Mouse (Mus musculus) hindbrain, embryonic 13.5 days (tissue): ENCODE measurements around the gene Lag3. TPM values are rescaled to one million over a fixed set of nuclear protein-coding genes. Genes with fewer than 3 reads are reported as not detected.

Experiments
- ATAC-seq: fragments of 200-750 bp; cut with Nextera tagmentation; 2 replicates; pipeline ENCODE4 v1.8.0; 2017; ENCODE audit warnings: moderate TSS enrichment; ENCODE audit not compliant: low FRiP score
- H3K27ac ChIP-seq: fragments of 300-500 bp; sonication (generic); 2 replicates; pipeline ENCODE4 v1.5.1; 2015; ENCODE audit warnings: inconsistent platforms, mild to moderate bottlenecking, moderate library complexity
- H3K27me3 ChIP-seq: fragments of 300-500 bp; sonication (generic); 2 replicates; pipeline ENCODE4 v1.6.1; 2015; ENCODE audit warnings: mild to moderate bottlenecking, inconsistent platforms
- H3K36me3 ChIP-seq: fragments of 300-500 bp; sonication (generic); 2 replicates; pipeline ENCODE4 v1.6.1; 2015; ENCODE audit warnings: mild to moderate bottlenecking, inconsistent platforms
- H3K4me1 ChIP-seq: fragments of 300-500 bp; sonication (generic); replicated peaks from 2 replicates; pipeline ENCODE4 v1.6.1; 2015; ENCODE audit warnings: inconsistent platforms
- H3K4me2 ChIP-seq: fragments of 300-500 bp; sonication (generic); 2 replicates; pipeline ENCODE4 v1.6.1; 2015; ENCODE audit warnings: inconsistent platforms, mild to moderate bottlenecking, moderate library complexity
- H3K4me3 ChIP-seq: fragments of 300-500 bp; sonication (generic); 2 replicates; pipeline ENCODE4 v1.5.1; 2015; ENCODE audit warnings: mild to moderate bottlenecking, inconsistent platforms
- H3K9ac ChIP-seq: fragments of 300-500 bp; sonication (generic); 2 replicates; pipeline ENCODE4 v1.6.1; 2015; ENCODE audit warnings: mild to moderate bottlenecking, inconsistent platforms
- H3K9me3 ChIP-seq: fragments of 300-500 bp; sonication (generic); 2 replicates; pipeline ENCODE4 v1.6.1; 2016; ENCODE audit warnings: inconsistent platforms
- WGBS: fragments of 180-500 bp; shearing (Covaris S2); methylation state at CpG from one replicate; pipeline ENCODE4 v1.1.7; 2015; 5-methylcytosine and 5-hydroxymethylcytosine counted together
- polyA plus RNA-seq: library from polyadenylated mRNA; unstranded; fragments of >200 nt; fragmentation: Nextera tagmentation; extraction: Ambion mirVana; gene quantifications from 2 replicates; pipeline ENCODE4 v1.2.1, GENCODE M21; 2015

The Lag3 gene
- polyA plus RNA-seq, 1 experiment from 2014 or later: 2.6 TPM

DNA sequence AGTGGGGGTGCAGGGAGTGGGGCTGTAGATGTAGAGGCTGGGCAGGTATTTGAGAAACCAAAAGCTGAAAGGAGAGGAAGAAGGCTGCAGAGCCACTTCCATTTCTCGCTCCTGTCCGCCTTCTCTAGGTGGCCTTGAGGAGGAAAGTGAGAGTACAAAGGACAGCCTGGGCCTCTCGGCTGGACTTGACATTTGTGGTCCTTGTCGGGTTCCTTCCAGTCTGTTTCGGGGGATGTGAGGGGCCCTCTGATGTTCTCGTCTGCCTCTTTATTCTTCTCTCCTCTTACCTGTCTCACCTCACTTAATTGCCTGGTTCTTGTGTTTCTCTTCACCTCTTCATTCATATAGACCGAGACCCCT is 6.8 kb upstream of the Lag3 start:
- peak overlapping the region; percentile 100 for H3K27ac ChIP-seq
- H3K27me3 ChIP-seq: no peaks in the 10 kb centered on the region
- no peaks in the 10 kb centered on the region for H3K9me3 ChIP-seq
- H3K4me2 ChIP-seq: peak overlapping the region; percentile 100
- H3K36me3 ChIP-seq: peaks cover 17% of the 10 kb centered on the region
- WGBS: 3% methylated on average over 7 of the region's 7 CpGs
- ATAC-seq: no peak
- peak overlapping the region; percentile 100 for H3K9ac ChIP-seq
- peaks cover 63% of the 10 kb centered on the region for H3K4me1 ChIP-seq
- H3K4me3 ChIP-seq: peak overlapping the region; percentile 93

DNA sequence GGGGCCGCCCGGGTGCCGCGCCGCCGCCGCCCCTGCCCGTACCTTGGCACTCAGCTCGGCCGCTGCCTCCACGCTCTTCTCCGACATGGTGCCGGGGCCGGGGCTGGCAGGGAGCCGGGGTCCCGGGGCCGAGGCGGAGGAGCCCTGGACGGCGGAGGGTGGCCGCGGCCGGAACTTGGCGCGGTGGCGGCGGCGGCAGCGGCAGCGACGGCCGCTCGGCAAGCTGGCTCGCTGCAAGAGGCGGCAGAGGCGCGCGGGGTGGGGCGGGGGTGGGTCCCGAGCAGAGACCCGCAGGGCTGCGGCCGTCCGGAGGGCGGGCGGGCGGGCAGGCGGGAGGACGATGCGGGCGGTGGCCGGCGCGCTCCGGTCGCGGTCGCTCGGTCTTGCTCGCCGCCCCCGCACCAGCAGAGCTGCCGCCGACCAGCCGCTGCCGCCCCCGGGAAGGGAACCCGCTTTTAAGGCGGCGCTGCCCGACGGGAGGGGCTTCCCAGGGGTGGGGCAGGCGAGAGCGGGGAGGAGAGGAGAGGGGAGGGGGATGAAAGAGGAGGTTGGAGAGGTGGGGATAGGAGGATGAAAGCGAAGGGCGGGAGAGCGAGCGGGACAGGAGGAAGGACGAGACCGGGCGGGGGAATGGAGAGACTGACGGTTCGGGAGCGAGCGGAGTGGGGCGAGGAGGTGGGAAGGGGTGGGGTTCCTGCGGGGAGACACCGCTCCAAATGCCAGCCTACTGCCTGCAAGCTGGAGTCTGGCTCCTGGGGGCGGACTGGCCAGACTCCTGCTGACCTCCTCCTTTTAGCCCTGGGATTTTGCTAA is 6.2 kb upstream of the Lag3 start:
- Histone ChIP-seq H3K27ac (peak overlapping the region; percentile 100), H3K4me2 (peak overlapping the region; percentile 100), H3K4me1 (peaks cover 69% of the 10 kb centered on the region), H3K27me3 (no peaks in the 10 kb centered on the region), H3K36me3 (peaks cover 23% of the 10 kb centered on the region), H3K4me3 (peak overlapping the region; percentile 93), H3K9ac (peak overlapping the region; percentile 100), H3K9me3 (no peaks in the 10 kb centered on the region)
- under 1% methylated on average over 76 of the region's 89 CpGs for WGBS
- ATAC-seq: peak; percentile 69

- peak overlapping the region; percentile 100 for H3K4me2 ChIP-seq
- peaks cover 27% of the 10 kb centered on the region for H3K36me3 ChIP-seq
- no peaks in the 10 kb centered on the region for H3K27me3 ChIP-seq
- peaks cover 70% of the 10 kb centered on the region for H3K4me1 ChIP-seq
- WGBS: under 1% methylated on average over 40 of the region's 67 CpGs
- peak; percentile 40 for ATAC-seq
- H3K27ac ChIP-seq: peak overlapping the region; percentile 100
- no peaks in the 10 kb centered on the region for H3K9me3 ChIP-seq
- H3K4me3 ChIP-seq: peak overlapping the region; percentile 93
- H3K9ac ChIP-seq: peak overlapping the region; percentile 100
Observed at GRCm38 (mm10) chr6:124916695-124917517, 5.4 kb upstream of the Lag3 start.

DNA sequence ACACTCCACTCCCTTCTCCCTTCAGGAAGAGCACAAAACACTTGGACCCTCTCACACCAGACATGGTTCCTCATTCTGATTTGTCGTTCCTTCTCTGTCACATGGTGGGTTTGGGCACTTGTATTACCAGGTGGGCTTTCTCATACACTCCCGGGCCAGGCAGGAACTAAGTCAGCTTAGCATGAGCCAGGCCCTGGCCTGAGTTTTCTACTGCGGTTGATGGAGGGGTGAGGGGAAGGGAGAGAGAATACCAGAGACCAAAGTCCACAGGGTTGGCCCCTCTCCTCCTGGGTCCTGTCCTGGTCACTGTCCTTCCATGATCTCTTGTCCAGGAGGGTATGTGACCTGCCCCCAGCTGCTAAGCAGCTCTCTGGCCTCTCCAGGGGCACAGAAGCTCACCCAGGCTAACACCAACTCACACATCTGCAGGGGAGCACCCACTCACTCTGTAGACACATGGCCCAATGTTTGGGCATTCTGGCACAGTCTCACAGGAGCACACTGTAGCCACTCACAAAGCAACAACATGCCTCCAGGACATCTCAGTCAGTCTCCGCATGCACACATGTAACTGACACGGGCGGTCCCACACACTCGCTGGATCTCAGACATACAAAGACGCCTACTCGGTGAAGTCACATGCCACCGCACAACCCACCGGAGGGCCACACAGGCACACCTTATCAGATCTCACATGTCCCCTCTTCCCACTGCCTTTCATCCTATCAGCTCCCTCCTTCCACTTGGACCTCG is 4.6 kb upstream of the Lag3 start:
- Histone ChIP-seq H3K27me3 (no peaks in the 10 kb centered on the region), H3K9ac (peak overlapping the region; percentile 100), H3K4me3 (peak overlapping the region; percentile 93), H3K9me3 (no peaks in the 10 kb centered on the region), H3K27ac (peak overlapping the region; percentile 100), H3K4me1 (peaks cover 68% of the 10 kb centered on the region), H3K4me2 (peak overlapping the region; percentile 100), H3K36me3 (peaks cover 27% of the 10 kb centered on the region)
- 3% methylated on average over 12 of the region's 12 CpGs for WGBS
- ATAC-seq: no peak

- Histone ChIP-seq H3K27me3 (no peaks in the 10 kb centered on the region), H3K27ac (peak overlapping the region; percentile 100), H3K4me3 (peak overlapping the region; percentile 93), H3K9ac (peak overlapping the region; percentile 100), H3K4me2 (peak overlapping the region; percentile 100), H3K9me3 (no peaks in the 10 kb centered on the region), H3K36me3 (peaks cover 27% of the 10 kb centered on the region), H3K4me1 (peaks cover 67% of the 10 kb centered on the region)
- ATAC-seq: no peak
- WGBS: 9% methylated on average over 22 of the region's 22 CpGs
Observed at GRCm38 (mm10) chr6:124915160-124915941, 3.8 kb upstream of the Lag3 start.

GRCm38 (mm10) chr6:124914511-124914910 is 3.0 kb upstream of the Lag3 start:
- peaks cover 69% of the 10 kb centered on the region for H3K4me1 ChIP-seq
- peak overlapping the region; percentile 100 for H3K9ac ChIP-seq
- H3K36me3 ChIP-seq: peaks cover 27% of the 10 kb centered on the region
- peak overlapping the region; percentile 100 for H3K4me2 ChIP-seq
- 83% methylated on average over 7 of the region's 7 CpGs for WGBS
- H3K27ac ChIP-seq: peak overlapping the region; percentile 100
- peaks cover 5% of the 10 kb centered on the region; the same call in 1 of the 2 replicates for H3K27me3 ChIP-seq
- peak overlapping the region; percentile 93 for H3K4me3 ChIP-seq
- H3K9me3 ChIP-seq: no peaks in the 10 kb centered on the region
- ATAC-seq: no peak

GRCm38 (mm10) chr6:124913721-124914285 is 2.3 kb upstream of the Lag3 start:
- no peak for ATAC-seq
- Histone ChIP-seq H3K36me3 (peaks cover 27% of the 10 kb centered on the region), H3K27ac (peak overlapping the region; percentile 100), H3K4me3 (no peak overlapping the region; the same call in 1 of the 2 replicates), H3K27me3 (peaks cover 9% of the 10 kb centered on the region; the same call in 1 of the 2 replicates), H3K4me1 (peaks cover 68% of the 10 kb centered on the region), H3K4me2 (peak overlapping the region; percentile 100), H3K9me3 (no peaks in the 10 kb centered on the region), H3K9ac (peak overlapping the region; percentile 100)
- 49% methylated on average over 14 of the region's 14 CpGs for WGBS

- 72% methylated on average over 6 of the region's 6 CpGs for WGBS
- Histone ChIP-seq H3K4me2 (0 out of 2 replicates have a peak overlapping the region, but pooled peaks have one; percentile 100), H3K4me1 (peaks cover 62% of the 10 kb centered on the region), H3K36me3 (peaks cover 29% of the 10 kb centered on the region), H3K4me3 (no peak overlapping the region), H3K27ac (peak overlapping the region; percentile 100), H3K27me3 (peaks cover 11% of the 10 kb centered on the region; the same call in 1 of the 2 replicates), H3K9ac (peak overlapping the region; percentile 100; the same call in 1 of the 2 replicates), H3K9me3 (no peaks in the 10 kb centered on the region)
- no peak for ATAC-seq
Observed at GRCm38 (mm10) chr6:124913214-124913613, 1.7 kb upstream of the Lag3 start.

DNA sequence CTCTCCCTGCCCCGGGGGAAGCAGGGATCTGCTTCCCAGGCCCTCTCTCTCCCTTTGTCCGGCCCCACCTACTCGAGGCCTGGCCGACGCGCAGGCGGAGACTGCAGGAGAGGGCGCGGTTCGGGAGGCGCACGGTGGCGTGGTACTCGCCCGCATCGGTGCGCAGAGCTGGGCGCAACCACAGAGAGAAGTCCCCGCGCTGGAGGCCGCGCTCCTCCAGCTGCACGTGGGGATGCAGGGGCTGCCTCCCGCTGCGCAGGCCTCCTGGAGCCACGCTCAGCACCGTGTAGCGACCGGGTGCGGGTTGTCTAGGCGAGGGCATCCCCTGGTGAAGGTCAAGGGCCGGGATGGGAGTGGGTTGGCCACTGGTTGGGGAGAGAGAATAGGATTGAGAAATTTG is 1.5 kb downstream of the Lag3 start:
- Histone ChIP-seq H3K4me3 (peak overlapping the region; percentile 11; the same call in 1 of the 2 replicates), H3K9ac (peak overlapping the region; percentile 61), H3K36me3 (peaks cover 33% of the 10 kb centered on the region), H3K4me1 (peaks cover 55% of the 10 kb centered on the region), H3K27me3 (peaks cover 11% of the 10 kb centered on the region; the same call in 1 of the 2 replicates), H3K4me2 (peak overlapping the region; percentile 39), H3K27ac (0 out of 2 replicates have a peak overlapping the region, but pooled peaks have one; percentile 6), H3K9me3 (no peaks in the 10 kb centered on the region)
- 3% methylated on average over 32 of the region's 32 CpGs for WGBS
- ATAC-seq: 0 out of 2 replicates have a peak, but pooled peaks have one; percentile 14

DNA sequence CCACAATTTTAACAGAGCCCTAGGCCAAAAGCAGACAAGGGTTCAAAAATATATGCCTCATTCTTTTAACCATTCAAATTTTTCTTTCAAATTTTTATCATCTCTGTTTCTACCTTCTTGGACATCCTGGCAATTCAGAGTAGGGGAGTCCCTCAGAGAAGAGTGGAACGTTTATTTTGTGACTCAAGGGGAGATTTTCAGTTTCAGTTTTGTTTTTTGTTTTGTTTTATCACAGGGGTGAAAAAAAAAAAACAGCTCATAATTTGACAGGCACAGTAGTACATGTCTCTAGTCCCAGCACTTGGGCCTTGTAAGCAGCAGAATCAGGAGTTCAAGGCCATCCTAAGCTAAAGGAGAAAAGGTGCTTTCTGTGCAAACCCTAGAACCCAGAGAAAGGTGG is 3.7 kb downstream of the Lag3 start:
- Histone ChIP-seq H3K4me3 (no peak overlapping the region), H3K4me1 (peaks cover 47% of the 10 kb centered on the region), H3K9ac (no peak overlapping the region), H3K36me3 (peaks cover 10% of the 10 kb centered on the region), H3K4me2 (no peak overlapping the region), H3K27me3 (peaks cover 11% of the 10 kb centered on the region; the same call in 1 of the 2 replicates), H3K27ac (no peak overlapping the region), H3K9me3 (no peaks in the 10 kb centered on the region)
- no peak for ATAC-seq
- WGBS: 95% methylated on average over 1 of the region's 1 CpGs
